Mouse (Mus musculus) left cerebral cortex, postnatal 10 days (tissue): ENCODE measurements at regions not wholly inside any gene's neighbourhood (a gene's known extent, or its start where the extent isn't known, plus 50 kb on each side); places are given as distances from the start of the nearest gene placed in this dataset.
A peak's percentile ranks its signal among the peaks of the same experiment; 100 is the strongest.

ENCODE experiments used
- DNase-seq, 2 experiments: peaks; one replicate each; pipeline ENCODE4 v3.0.0; 2021 to 2022; ENCODE audit warnings: low spot score in 2 of 2, mixed read lengths in 1 of 2; ENCODE audit errors: extremely low spot score in 1 of 2
- intact Hi-C: fragments of 180-260 bp; cut with DNase I; formaldehyde crosslinking; loops from one replicate; pipeline ENCODE4 v1.15.1; 2025

DNA sequence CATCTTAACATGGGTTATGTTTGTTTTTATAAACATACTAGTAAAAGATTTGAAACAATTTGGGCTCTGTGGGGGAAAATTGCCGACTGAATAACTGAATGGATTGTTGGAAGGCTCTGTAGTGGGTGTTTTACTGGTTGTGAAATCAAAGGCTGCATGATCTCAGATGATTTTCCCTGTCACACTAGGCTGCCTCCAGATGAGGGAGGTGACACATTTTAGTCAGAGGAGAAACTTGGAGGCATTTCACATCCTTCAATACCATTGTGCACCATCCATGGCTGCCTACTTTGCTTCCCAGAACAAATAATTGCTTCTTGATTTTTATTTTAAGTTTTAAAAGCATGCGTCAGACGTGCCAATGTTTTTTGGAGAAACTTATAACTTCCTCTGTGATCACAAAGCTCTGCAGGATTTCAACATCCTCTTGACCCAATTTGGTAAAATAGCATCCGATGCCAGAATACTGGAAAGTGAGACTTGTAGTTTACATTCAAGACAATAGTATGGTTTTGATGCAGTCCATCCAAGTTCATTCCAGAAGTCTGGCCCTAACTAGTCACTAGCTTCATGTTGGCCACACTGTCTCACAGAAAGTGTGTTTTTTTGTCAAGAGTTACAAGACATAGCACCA lies 163.0 kb upstream of the Mocs2 start:
- intact Hi-C loops: no loop called here
- DNase-seq: no peak

DNA sequence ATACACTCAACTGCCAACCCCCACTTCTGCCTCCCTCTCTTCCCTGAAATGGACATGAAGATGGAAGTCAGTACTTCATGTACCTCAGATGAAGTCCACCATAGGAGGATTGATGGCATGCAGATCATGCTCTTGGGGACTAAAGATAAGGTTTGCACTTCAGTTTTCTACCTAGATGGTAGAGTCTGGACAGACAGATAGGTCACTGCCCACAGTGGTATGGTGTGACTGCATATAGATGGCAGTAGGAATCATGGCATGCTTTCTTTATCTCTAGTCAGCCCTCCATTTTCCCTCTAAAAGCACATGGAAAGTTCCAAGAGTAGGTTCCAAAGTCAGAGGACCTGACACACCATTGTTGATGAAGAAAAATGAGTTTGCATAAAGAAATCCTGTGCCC lies 145.6 kb upstream of the Mocs2 start:
- intact Hi-C loops: no loop called here
- no peak for DNase-seq

DNA sequence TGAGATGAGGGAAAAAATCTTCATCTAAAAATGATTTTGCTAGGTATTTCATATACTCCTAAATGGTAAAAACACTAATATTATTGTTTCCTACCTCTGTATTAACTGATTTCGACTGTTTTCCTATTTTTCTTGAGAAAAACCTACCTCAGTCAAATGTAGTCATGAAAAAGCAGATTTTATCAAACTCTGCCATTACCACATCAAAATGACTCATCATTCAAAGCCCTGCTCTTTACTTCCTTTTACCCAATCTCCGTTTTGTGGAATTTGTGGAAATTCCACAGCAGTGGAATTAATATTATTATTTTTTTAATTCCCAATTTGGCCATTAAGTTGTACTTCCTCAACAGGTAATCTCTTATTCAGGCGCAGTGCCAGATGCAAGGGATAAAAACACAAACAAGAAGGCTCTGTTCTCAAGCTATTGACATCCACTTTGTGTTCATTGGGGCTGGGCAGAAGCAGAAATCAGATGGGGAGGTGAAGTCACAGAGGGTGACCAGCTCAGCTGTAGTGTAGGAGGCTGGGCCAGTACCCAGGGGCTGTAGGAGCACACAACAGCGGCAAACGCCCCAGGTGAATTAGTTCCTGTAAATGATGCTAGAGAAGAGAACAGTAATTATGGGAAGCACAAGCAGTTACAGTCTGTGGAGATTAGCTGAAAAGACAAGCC lies 138.2 kb upstream of the Mocs2 start:
- intact Hi-C loops: no loop called here

DNA sequence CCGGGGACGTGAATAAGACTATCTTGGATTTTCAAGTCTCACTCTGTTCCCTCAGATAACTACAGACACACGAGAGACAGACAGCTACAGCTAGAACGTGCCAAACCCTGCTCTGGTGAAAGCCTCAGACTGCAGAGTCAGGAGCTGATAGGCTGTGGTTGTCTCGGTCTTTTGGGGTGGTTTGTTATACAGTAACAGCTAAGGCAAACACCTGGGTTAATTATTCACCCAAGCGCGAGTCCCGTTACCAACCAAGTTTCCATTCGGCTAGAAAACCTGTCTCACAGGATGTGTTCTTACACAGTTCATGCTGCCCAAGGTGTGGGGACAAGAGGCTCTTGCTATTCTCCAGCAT lies 137.7 kb upstream of the Mocs2 start:
- no peak for DNase-seq
- intact Hi-C loops: no loop called here

More for the DNA sequence above, 138.2 kb upstream of the Mocs2 start:
- DNase-seq: no peak

DNA sequence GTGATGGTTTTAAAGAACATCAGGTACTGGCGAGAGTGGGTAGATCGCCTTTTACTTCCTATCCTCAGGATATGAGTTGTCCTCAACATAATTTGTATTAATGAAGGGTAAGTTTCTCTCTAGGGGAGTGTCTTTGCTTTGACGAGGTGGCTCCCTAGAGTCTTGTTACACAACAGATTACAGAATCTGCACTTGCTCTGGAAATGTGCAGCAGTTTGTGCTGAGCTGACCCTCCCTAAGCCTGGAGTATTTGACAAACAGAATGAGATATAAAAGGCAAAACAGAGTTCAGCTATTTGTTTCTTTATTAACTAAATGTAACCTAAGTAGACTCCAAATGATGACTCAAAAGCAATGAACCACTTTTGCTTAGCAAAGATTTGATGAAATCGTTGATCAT lies 136.8 kb upstream of the Mocs2 start:
- no peak for DNase-seq
- intact Hi-C loops: no loop called here

DNA sequence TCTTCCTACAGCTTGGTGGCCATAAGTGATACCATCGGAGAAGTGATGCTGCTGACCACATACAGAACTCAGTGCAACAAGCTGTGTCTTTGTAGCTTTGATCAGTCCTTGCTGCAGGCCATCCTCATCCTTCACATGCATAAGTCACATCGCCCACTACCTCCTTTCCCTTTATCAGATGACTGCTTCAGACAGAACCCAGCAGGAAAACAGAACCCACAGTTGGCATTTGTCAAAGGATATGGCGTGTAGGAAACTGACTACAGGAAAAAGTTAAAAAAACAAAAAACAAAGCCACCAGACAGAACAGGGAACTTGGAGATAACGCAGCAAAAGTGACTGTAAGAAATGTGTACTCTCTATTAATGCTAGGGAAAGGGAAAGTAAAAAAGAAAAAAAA lies 136.1 kb upstream of the Mocs2 start:
- intact Hi-C loops: no loop called here

DNA sequence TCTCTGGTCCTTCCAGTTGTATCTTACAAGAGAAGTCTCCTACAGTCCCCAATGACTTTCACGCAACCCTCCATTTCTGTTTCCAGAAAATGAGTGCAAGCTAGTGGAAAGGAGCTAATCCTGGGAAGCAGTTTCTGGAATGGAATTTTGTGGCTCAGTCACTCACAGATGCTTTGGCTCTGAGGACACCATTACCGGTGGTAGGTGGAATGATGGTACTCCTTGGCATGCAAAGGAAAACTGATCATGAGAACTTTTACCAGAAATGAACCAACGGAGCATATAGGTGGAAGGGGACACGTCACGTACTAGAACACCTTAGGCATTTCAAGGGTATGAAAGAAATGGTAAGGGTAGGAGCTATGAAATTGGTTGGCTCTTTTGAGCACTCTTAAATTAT lies 135.1 kb upstream of the Mocs2 start:
- no peak for DNase-seq
- intact Hi-C loops: no loop called here

More for the DNA sequence above, 136.1 kb upstream of the Mocs2 start:
- no peak for DNase-seq

DNA sequence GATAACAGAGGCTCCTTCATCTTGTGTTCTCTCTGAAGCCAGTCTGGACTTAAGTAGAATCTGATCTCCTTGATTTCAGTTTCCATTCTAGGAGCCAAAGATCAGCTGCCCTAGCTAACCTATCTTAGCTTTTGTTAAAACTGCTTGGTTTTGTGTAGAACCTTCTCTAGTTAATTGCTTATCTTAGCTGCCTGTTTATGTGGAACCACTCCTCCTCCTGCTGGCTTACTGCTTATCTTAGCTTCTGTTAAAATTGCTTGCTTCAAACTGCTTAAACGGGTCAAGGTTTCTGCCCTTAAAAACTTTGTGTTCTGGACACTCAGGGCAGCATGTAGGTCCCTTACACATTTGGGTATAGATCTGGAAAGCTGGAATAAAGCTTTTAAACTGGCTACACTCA lies 133.7 kb upstream of the Mocs2 start:
- intact Hi-C loops: no loop called here

DNA sequence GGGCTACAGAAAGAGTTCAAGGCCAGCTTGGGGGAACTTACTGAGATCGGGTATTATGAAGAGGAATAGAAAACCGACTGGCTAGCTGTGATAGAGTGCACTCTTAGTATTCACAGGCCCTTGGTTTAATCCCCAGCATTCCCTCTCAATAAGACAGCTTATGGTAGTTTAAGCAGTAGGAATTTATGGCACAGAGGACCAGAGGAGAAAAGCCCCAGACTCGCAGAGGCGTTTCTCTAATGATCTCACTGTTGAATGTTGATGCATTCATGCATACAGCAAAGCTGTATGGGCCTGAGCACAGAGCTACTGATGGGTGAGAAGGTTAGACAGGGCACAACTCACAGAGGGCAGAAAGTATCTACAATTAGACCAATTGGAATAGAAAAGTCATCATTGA lies 132.7 kb upstream of the Mocs2 start:
- no peak for DNase-seq
- intact Hi-C loops: no loop called here

More for the DNA sequence above, 133.7 kb upstream of the Mocs2 start:
- DNase-seq: no peak

DNA sequence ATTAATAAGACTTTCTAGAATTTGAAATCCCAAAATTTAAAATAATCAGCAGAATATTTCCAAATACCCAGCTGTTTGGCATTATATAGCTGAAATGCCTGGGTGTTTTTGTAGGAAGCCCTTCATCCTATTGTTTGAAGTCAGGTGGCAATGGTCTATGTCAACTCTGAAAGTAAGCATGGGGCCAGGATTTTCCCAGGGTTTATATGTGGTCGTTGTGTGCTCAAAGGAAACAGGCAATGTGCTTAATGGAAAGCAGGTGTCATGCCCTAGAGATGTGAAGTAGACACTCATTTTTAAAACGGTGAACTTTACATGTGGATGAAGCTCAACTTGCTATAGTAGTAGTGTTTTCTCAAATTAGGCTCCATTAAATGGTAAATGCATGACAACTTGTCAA lies 105.4 kb upstream of the Mocs2 start:
- intact Hi-C loops: no loop called here
- no peak for DNase-seq

DNA sequence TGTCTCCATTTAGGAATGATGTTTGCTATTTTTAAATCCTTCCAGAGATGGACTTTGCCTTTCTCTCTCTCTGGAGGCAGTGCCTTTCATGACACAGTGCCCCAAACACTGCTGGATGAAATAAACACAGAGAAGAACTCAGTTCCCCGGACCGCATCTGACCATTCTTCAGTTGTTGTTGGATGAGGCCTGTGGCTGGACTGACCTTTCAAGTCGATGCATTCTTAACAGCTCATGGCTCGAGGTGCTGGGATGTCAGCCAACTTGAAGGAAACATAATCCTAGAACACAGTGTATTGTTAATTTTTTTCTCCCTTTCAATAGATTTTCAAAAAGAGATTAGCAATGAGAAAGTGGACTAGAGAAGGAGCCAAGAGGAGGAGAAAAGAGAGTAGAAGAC lies 98.3 kb upstream of the Mocs2 start:
- DNase-seq: no peak
- intact Hi-C loops: no loop called here

DNA sequence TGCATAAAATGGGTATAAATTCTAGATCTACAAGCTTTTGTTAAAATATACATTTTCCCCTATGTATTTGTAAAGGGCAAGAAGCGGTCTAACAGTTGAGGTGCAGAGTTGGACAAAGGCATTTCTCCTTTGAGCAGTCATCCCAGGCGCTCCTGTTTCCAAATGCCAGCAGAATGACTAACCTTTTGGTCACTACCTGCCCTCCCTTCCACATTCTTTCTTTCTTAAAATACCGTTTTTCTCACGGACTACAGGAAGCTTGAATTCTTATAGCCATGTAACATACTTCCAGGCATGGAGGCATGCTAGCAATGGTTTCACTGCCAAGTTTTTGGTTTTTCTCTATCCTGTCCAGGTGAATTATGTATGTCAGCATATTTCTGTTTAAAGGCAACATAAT lies 91.2 kb upstream of the Mocs2 start:
- intact Hi-C loops: no loop called here
- DNase-seq: no peak

DNA sequence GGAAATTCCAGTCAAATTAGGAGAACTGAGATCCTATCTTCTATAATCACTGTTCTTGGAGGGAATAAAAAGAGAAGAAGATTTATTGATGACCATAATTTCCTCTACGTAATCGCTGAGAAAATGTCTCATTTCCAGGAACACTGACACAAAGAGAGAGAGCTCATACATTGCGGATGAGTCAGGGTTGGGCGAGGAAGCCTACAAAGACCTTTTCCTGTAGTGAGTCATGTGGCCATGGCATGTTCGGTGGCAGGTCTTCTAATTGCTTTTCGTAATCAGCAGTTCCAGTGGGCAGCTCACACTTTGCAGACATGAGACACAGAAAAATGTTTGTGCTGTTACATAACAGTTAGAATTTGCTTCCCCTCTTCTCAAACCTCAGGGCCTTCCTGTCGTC lies 83.0 kb upstream of the Mocs2 start:
- DNase-seq: no peak
- intact Hi-C loops: no loop called here

DNA sequence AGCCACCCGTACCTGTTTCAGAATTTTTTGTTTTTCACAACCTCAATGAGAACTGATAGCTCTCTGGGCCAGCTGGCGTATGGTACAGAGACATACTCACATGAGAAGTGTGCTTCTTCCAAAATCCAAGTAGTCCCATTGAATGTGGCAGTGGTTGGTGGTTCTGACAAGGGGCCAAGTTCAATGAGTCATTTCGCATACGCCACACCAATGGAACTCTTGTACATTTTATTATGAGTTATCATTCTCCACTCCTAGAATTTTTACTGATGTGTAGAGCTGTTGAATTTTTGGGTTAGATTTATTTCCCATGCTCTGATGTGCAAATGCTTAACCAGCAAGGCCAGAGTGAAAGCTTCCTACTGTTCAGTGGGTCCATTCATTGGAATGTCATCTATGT lies 82.0 kb upstream of the Mocs2 start:
- intact Hi-C loops: no loop called here

DNA sequence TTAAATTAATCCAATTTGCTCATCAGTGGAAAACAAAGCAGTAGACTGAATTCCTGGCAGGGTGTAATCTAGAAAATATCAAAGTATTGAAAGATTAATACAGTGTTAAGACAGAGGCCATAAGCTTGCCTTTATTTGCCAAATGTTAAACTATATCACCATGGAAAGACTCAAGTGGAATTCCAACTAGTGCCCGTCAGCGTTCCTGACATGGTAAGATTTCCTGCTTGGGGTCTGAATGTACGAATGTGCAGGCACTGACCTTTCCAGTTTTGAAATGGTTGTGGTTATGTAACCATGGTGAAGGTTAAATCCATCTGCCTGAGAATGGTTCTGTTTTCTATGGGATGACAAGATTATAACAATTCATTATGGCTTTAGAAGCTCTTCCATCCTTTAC lies 75.5 kb upstream of the Mocs2 start:
- intact Hi-C loops: no loop called here

More for the DNA sequence above, 82.0 kb upstream of the Mocs2 start:
- DNase-seq: no peak

DNA sequence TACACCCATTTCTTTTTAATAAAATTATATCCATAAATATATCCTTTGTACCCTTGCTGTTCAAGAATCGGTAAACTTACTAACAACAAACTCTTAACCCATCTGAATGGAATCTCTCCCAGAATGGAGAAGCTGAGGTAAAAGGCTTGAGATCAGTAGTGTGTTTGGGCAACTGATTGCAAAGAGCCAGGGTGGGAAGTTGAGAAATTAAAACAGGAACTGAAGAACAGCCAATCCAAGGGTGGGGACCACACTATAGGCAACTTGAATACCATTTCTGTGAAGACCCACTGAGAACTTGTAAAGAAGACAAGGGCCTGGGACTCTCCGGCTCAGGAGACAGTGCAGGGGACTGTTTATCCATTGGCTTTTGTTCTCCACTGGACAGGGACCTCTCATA lies 72.2 kb upstream of the Mocs2 start:
- DNase-seq: no peak
- intact Hi-C loops: no loop called here

More for the DNA sequence above, 75.5 kb upstream of the Mocs2 start:
- no peak for DNase-seq

DNA sequence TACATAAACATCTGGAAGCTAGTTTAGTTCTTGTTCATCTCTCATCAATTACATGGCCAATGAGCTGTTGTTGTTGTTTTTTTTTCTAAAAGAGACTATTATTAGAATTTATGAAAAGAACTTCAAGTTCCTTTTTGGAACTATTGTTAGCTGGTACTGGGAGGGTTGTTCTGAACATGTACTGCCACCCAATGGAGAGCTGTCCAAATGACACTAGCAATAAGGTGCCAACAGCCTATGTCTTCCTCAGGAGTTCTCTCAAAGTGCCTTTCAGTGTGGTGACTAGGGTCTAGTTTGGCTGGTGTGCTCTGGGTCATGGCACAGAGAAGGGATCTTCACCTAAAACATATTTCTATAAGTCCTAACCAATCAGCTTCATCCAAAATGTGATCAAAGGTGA lies 60.6 kb upstream of the Mocs2 start:
- intact Hi-C loops: loop anchor here (10.0 kb wide), 1 partner anchor 883 kb away; no protein-coding TSS in a partner anchor

DNA sequence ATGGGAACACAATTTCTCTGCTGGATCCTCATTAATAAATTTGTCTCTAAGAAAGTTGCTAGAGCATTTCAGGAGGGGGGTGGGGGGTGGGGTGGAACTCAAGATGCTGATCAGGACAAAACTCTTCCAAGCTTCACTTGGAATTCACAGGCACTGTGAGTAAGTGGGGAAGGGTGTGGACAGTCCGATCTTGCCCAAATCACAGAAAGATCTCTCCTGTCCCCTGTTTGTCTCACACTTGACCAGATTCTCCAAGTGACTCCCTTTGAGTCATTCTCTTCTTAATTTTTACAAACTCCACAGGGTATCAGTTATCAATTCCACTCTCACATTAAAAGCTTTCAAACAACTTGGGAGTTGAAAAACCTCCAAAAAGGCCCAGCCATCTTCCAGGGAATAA lies 58.1 kb upstream of the Mocs2 start:
- intact Hi-C loops: loop anchor here (10.0 kb wide), 1 partner anchor 885 kb away; no protein-coding TSS in a partner anchor

More for the DNA sequence above, 60.6 kb upstream of the Mocs2 start:
- DNase-seq: peak; percentile 5 to 17

DNA sequence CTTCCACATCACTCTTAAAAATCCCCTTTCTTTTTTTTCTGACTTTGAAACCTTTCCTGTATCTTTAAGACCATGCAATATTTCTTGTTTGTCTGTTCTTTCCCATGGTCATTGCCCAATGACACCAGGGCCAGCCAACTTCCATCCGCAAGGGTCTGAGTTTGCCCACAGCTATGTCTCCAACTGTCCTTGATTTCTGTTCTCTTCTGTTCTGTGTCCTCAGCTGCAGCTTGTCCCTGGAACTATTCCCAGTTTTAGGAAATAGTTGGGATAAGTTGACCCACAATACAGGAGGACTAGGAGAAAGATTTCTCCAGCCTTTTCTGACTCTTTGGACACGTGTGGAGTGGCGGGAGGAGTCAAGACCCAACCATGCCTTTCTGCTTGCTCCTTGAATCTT lies 57.1 kb upstream of the Mocs2 start:
- intact Hi-C loops: no loop called here
- no peak for DNase-seq

More for the DNA sequence above, 58.1 kb upstream of the Mocs2 start:
- DNase-seq: no peak
